Mouse (Mus musculus) cerebellum, adult 18-20 months (tissue): ENCODE measurements around the gene Il23a.
"Not testable (repeated sequence)": the region's sequence is repeated elsewhere in the genome, so short reads cannot be mapped to it uniquely, and the experiment has no call there.

Source experiments
- DNase-seq, 2 experiments: peaks; one replicate each; pipeline ENCODE4 v3.0.0; 2021

Il23a gene

DNA sequence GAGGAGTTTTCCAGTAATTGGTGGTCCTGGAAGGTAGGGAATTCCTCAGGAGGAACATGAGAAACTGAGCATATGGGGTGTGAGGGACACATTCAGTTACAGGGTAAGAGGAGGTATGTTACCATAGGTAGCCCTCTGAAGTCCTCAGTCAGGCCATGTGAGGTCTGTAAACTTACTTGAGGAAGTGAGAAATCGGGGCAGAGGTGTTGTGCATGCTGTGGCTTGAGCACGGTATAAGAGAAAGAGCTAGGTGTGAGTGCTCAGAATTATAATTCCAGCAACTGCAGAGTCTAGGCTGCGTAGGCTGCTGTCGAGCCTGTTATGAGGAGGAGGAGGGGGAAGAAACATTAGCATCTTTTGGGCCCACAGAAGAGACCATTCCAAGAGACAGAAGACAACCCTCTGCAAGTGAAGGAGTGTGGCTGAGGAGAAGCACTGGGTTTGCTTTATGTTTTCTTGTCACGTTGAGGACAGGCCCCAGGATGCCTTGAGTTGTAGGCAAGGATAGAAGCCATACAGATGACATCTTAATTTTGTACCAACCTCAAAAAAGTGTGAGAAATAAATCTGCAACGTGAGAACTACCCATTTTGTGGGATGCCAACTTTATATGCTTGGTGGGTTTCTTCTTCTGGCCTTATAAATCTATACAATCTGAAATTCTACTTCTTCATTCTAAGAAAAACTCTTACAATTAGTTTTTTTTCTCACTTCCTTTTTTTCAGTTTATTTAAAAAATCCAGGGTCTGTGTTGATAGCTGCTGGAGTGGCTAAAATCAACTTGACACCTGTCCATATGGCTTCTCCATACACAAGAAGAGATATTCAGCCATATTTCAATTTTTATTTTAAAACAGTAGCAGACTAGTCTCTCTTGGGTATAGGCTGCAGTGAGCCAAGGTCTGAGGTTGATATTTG, 34.9 kb downstream of the Il23a start:
- DNase-seq: no peak

DNA sequence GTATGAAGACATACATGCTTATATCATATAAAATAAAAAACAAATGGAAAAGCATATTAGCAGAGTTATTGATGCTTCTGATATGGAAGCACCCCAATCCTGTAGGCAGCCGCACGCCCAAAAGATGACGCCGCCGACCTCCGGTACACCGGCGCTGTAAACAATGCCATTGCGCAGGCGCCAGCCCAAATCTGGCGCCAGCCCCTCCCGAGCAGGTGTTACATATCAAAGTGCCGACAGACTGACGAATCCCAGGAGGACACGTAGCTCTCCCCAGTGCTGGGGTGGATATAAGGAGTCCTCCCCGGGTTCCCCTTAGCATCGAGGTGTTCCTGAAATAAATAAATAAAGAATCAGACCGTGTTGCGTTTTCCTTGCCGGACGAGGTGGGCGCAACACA, 36.3 kb downstream of the Il23a start:
- peak in 1 of 2 experiments; percentile 25 for DNase-seq

DNA sequence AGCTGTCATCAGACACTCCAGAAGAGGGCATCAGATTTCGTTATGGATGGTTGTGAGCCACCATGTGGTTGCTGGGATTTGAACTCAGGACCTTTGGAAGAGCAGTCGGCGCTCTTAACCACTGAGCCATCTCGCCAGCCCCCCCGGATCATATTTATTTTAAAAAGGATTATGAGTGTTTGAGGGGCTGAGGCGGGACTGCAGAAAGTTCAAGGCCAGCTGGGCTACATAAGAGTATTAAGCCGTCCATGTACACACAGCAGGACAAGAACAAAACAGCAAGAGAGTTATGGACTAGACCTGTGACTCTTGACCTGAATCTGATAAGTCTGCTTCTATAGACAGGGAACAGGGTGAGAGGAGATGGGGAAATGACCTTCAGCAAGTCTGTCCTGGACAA, 38.2 kb downstream of the Il23a start:
- DNase-seq: not testable (repeated sequence)

DNA sequence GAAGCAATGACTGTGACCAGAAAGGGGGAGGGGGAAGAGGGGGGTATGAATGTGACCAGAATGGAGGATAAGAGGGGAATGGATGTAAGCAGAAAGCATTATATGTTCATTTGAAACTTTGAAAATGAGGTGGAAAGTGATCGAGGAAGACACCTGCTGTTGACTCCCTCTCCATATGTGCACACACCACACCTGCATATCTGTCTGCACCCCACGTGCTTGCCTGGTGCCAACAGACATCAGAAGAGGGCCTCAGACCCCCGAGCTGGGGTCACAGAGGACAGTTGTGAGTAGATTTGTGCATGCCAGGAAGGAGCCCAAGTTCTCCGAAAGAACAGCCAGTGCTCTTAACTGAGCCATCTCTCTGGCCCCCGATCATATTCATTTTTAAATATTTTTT, 38.6 kb downstream of the Il23a start:
- no peak for DNase-seq

DNA sequence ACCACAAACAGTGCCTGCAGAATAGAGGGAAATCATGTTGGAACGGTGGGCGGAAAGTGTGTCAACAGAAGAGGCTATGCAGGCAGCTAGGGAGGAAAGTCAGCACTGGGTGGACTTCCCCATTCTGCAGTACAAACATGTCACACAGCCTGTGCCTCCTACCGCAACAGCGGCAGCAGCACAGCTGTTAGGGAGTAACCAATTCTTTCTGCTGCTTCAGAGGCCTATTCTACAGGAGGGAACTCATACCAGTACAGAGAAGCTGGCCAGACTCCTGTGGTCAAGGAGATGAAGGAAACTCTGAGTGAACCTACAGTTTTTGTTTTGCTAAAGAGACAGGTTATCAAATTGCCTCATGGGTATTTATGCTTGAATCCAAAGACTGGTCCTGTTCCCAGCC, 39.6 kb downstream of the Il23a start:
- DNase-seq: no peak

DNA sequence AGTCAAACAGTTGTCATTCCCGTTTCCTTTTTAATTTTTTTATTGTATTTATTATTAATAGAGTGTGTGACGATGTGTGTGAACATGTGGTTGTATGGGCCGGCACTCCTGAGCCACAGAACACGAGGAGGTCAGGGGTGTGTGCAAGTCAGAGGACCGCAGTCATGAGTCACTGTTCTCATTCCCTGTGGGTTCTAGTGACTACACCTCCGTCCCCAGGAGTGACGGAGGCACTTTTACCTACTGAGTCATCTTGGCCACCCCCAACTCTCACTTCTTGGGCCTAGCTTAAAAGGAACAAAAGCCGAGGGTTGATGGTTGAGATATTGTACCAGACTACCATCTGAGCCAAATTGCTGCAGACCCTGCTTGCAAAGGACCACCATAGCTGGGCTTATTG, 42.2 kb downstream of the Il23a start:
- no peak for DNase-seq

DNA sequence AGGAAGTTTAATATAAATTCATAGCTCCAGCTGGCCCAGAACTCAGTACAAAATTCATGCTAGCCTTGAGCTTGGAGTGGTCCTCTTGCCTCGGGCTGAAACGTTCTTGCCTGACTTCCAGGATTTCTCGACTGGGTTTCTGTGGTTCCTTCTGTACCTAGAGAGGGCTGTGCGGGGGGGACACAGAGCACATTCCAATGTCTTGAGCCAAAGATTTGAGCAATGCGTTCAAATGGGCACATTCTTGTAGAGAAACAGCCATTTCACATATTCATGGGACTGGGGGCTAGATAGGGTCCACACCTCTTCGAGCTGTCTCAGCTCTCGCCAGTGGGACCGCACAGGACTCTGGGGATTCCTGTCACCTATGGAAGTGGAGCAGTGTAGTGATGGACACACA, 42.6 kb downstream of the Il23a start:
- DNase-seq: no peak

DNA sequence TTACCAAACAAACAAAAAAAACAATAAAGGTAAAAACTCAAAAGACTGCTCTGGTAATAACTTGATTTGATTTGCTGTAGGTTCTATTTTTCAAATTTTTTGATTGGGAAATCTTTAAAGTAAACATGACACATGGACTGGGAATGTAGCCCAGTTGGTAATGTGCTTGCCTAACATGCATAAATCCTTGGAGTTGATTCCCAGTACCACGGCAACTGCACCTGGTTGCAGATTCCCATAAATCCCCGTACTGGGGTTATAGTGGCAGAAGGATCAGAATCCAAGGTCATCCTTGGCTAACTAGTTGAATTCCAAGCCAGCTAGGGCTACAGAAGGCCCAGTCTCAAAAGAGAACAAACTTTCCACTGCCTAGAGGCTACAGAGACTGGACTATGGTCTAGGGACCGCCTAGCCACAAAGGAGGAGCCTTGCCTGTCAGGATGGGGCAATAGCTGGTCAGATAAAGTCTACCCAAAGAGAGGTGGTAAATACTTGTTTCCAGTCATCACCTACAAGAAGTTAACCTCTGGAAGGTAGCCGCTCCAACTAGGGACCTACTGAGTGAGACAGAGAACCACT, 44.8 kb downstream of the Il23a start, which contains the start of gene Apon:
Gene Apon, plus strand, starts transcription at position 420 of the 579 bp plus-strand sequence.
- no peak for DNase-seq

DNA sequence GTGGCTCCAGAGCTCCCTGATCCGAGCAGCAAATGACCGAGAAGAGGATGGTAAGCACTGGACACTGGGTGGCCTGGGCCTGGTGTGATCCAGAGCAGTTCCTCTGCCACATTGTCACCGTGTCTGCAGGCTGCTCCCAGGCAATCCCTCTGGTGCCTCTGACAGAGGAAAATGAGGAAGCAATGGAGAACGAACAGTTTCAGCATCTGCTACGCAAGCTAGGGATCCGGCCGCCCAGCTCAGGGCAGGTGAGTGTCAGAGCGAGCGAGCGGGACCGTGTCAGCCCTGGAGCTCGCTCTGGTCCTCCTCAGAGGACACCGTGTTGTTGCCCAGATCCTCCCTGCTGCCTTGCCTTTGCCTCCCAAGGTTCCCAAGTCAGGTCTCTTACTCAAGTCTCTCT, 48.0 kb downstream of the Il23a start:
- DNase-seq: no peak

DNA sequence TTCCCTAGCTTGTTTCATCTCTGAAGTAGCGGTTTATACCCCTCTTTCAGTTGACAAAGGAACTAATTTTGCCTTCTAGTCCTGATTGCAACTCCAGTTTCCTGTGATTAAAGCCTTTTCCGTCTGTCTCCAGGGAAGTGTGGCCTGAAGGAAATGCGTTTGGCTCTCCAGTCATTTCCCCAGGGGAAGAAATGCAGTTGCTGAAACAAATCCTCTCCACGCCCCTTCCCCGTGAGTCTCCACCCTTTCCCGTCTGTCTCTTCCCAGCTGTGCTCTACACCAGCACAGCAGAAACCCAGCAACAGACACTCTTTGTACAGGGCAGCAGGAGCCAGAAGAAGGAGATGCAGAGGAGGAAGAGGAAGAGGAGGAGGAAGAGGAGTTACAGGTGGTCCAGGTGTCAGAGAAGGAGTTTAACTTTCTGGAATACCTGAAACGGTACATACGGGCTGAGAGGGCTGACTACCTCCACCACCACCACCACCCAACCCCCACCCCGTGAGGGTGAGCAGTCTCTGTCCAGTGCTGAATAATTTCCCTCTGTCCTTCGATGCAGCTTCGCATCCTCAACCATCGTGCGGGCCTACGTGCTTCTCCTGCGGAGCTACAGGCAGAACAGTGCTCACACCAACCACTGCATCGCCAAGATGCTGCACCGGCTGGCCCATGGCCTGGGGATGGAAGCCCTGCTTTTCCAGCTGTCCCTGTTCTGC, 51.4 kb downstream of the Il23a start:
- no peak for DNase-seq
